Mouse (Mus musculus) megakaryocyte progenitor cell, adult 5-6 weeks (primary cell): ENCODE data around the gene Bmpr2. TPM values are rescaled to one million over a fixed set of nuclear protein-coding genes. Genes with fewer than 3 reads are reported as not detected.

ENCODE experiments used
- ATAC-seq: replicated peaks from 2 replicates; pipeline ENCODE4 v1.8.0; 2016; ENCODE audit warnings: mild to moderate bottlenecking, moderate TSS enrichment, inconsistent platforms; ENCODE audit not compliant: poor library complexity
- total RNA-seq, 2 experiments: library from RNA; stranded (forward) in 1 of 2; stranded (reverse) in 1 of 2; fragments of 157-497, 149-512 nt in 1 of 2; fragments of 200-1000 nt in 1 of 2; gene quantifications; 2 replicates each; pipeline versions ENCODE4 v1.2.3 to v1.2.4; 2015 to 2017

Gene Bmpr2
- total RNA-seq, 2 experiments from 2014 or later: 6.0 to 13.5 TPM

GRCm38 (mm10) chr1:59924411-59924810 lies 161.2 kb downstream of the Bmpr2 start:
- ATAC-seq: no peak

- ATAC-seq: no peak
Measured at GRCm38 (mm10) chr1:59926021-59926672, 162.9 kb downstream of the Bmpr2 start.

GRCm38 (mm10) chr1:59927131-59927680 lies 164.0 kb downstream of the Bmpr2 start:
- no peak for ATAC-seq

Other genes with a start within 250 kb of the Bmpr2 start
- gene Gm973, start 247.1 kb upstream of the Bmpr2 start, total RNA-seq (2015): 0.30 TPM in 1 of 2 replicates, not detected in the other
- gene Gm973, start 247.1 kb upstream of the Bmpr2 start, total RNA-seq (2017): 0.20 TPM in 1 of 2 replicates, not detected in the other
- gene Sumo1, start 92.6 kb upstream of the Bmpr2 start, total RNA-seq (2015): 253 and 264 TPM in 2 replicates
- gene Sumo1, start 92.6 kb upstream of the Bmpr2 start, total RNA-seq (2017): 142 and 171 TPM in 2 replicates
- 199 and 204 TPM in 2 replicates for gene Nop58, start 78.4 kb upstream of the Bmpr2 start, total RNA-seq (2015)
- gene Nop58, start 78.4 kb upstream of the Bmpr2 start, total RNA-seq (2017): 1,181 and 1,773 TPM in 2 replicates
- 23.7 and 24.5 TPM in 2 replicates for gene Fam117b, start 149.6 kb downstream of the Bmpr2 start, total RNA-seq (2015)
- gene Fam117b, start 149.6 kb downstream of the Bmpr2 start, total RNA-seq (2017): 21.2 and 24.4 TPM in 2 replicates